Mouse (Mus musculus) midbrain, embryonic 10.5 days (tissue): Measurements from ENCODE around the gene Spdl1. TPM values are rescaled to one million over a fixed set of nuclear protein-coding genes. Genes with fewer than 3 reads are reported as not detected.

Experiments
- DNase-seq: peaks from one replicate; pipeline ENCODE4 v3.0.0-alpha.2; 2017; ENCODE audit warnings: low spot score
- H3K27ac ChIP-seq: fragments of 300-500 bp; sonication (generic); replicated peaks from 2 replicates; pipeline ENCODE4 v1.5.1; 2016; ENCODE audit warnings: mild to moderate bottlenecking
- H3K27me3 ChIP-seq: fragments of 300-500 bp; sonication (generic); 2 replicates; pipeline ENCODE4 v1.6.1; 2016; ENCODE audit warnings: low read depth, mild to moderate bottlenecking; ENCODE audit not compliant: poor library complexity, severe bottlenecking
- H3K36me3 ChIP-seq: fragments of 300-500 bp; sonication (generic); 2 replicates; pipeline ENCODE4 v1.6.1; 2016; ENCODE audit warnings: mild to moderate bottlenecking, moderate library complexity
- H3K4me1 ChIP-seq: fragments of 300-500 bp; sonication (generic); 2 replicates; pipeline ENCODE4 v1.6.1; 2016
- H3K4me3 ChIP-seq: fragments of 300-500 bp; sonication (generic); 2 replicates; pipeline ENCODE4 v1.5.1; 2016; ENCODE audit warnings: mild to moderate bottlenecking, moderate library complexity
- H3K9me3 ChIP-seq: fragments of 300-500 bp; sonication (generic); replicated peaks from 2 replicates; pipeline ENCODE4 v1.6.1; 2016; ENCODE audit warnings: mild to moderate bottlenecking
- WGBS: fragments of 180-500 bp; shearing (Covaris S2); methylation state at CpG from one replicate; pipeline ENCODE4 v1.1.7; 2016; 5-methylcytosine and 5-hydroxymethylcytosine counted together
- polyA plus RNA-seq: library from polyadenylated mRNA; unstranded; fragments of >200 nt; fragmentation: Nextera tagmentation; extraction: Ambion mirVana; gene quantifications from 2 replicates; pipeline ENCODE4 v1.2.1, GENCODE M21; 2016

Spdl1 gene
- polyA plus RNA-seq, 1 experiment from 2014 or later = 32.5 TPM

GRCm38 (mm10) chr11:34784864-34785263 lies 48.6 kb downstream of the Spdl1 start:
- Histone ChIP-seq H3K27me3 (no peaks in the 10 kb centered on the region), H3K4me3 (no peak overlapping the region), H3K27ac (no peak overlapping the region), H3K9me3 (no peaks in the 10 kb centered on the region), H3K4me1 (no peaks in the 10 kb centered on the region), H3K36me3 (no peaks in the 10 kb centered on the region)
- no peak for DNase-seq

- no peaks in the 10 kb centered on the region for H3K36me3 ChIP-seq
- no peak within 1 kb of the TSS for H3K27ac ChIP-seq
- H3K9me3 ChIP-seq = no peaks in the 10 kb centered on the region
- no peak within 1 kb of the TSS for H3K4me3 ChIP-seq
- H3K27me3 ChIP-seq = no peaks in the 10 kb centered on the region
- WGBS = 85% methylated on average over 12 of the region's 12 CpGs
- DNase-seq = no peak
- no peaks in the 10 kb centered on the region for H3K4me1 ChIP-seq
Observed at GRCm38 (mm10) chr11:34783587-34784043, 49.8 kb downstream of the Spdl1 start, which contains the start of gene Dock2. Gene Dock2 (minus strand): TSS chr11:34783892.

GRCm38 (mm10) chr11:34782516-34783430 lies 50.7 kb downstream of the Spdl1 start:
- no peak overlapping the region for H3K4me3 ChIP-seq
- DNase-seq = no peak
- WGBS = 84% methylated on average over 8 of the region's 8 CpGs
- no peaks in the 10 kb centered on the region for H3K36me3 ChIP-seq
- no peaks in the 10 kb centered on the region for H3K27me3 ChIP-seq
- no peaks in the 10 kb centered on the region for H3K9me3 ChIP-seq
- H3K27ac ChIP-seq = no peak overlapping the region
- no peaks in the 10 kb centered on the region for H3K4me1 ChIP-seq

GRCm38 (mm10) chr11:34780786-34781185 lies 52.7 kb downstream of the Spdl1 start:
- Histone ChIP-seq H3K9me3 (no peaks in the 10 kb centered on the region), H3K27me3 (no peaks in the 10 kb centered on the region), H3K36me3 (no peaks in the 10 kb centered on the region), H3K4me3 (no peak overlapping the region), H3K4me1 (no peaks in the 10 kb centered on the region), H3K27ac (no peak overlapping the region)
- 91% methylated on average over 2 of the region's 2 CpGs for WGBS
- no peak for DNase-seq

DNA sequence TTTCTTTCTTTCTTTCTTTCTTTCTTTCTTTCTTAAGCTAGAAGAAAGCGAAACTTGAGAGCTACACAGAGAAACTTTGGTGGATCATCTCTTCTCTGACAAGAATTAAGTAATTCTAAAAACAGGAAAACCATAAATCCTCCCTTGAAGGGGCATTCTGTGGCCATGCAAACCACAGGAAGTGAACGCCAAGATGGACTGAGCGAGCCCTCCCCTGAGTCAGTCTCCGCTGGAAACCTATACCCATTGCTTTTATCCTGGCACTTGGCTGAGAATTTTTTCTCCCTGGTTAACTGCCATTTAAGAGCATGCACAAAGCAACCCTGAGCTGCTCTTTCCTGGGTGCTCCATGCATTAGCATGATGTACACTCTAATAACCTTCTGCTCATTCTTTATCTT lies 53.5 kb downstream of the Spdl1 start:
- 91% methylated on average over 4 of the region's 4 CpGs for WGBS
- H3K27ac ChIP-seq = no peak overlapping the region
- no peaks in the 10 kb centered on the region for H3K9me3 ChIP-seq
- no peaks in the 10 kb centered on the region for H3K4me1 ChIP-seq
- no peak for DNase-seq
- H3K4me3 ChIP-seq = no peak overlapping the region
- H3K27me3 ChIP-seq = no peaks in the 10 kb centered on the region
- H3K36me3 ChIP-seq = no peaks in the 10 kb centered on the region

GRCm38 (mm10) chr11:34778351-34778750 lies 55.1 kb downstream of the Spdl1 start:
- H3K27me3 ChIP-seq = no peaks in the 10 kb centered on the region

GRCm38 (mm10) chr11:34777529-34777928 lies 55.9 kb downstream of the Spdl1 start:
- 92% methylated on average over 4 of the region's 4 CpGs for WGBS
- no peaks in the 10 kb centered on the region for H3K27me3 ChIP-seq
- DNase-seq = no peak
- H3K36me3 ChIP-seq = no peaks in the 10 kb centered on the region
- H3K9me3 ChIP-seq = no peaks in the 10 kb centered on the region
- H3K4me1 ChIP-seq = 0 out of 2 replicates have a peak, but pooled peaks cover 2% of the 10 kb centered on the region
- H3K27ac ChIP-seq = no peak overlapping the region
- no peak overlapping the region for H3K4me3 ChIP-seq

More at GRCm38 (mm10) chr11:34778351-34778750, 55.1 kb downstream of the Spdl1 start:
- no peak overlapping the region for H3K4me3 ChIP-seq
- no peaks in the 10 kb centered on the region for H3K36me3 ChIP-seq
- no peak for DNase-seq
- H3K27ac ChIP-seq = no peak overlapping the region
- H3K4me1 ChIP-seq = 0 out of 2 replicates have a peak, but pooled peaks cover 2% of the 10 kb centered on the region
- 91% methylated on average over 3 of the region's 3 CpGs for WGBS
- no peaks in the 10 kb centered on the region for H3K9me3 ChIP-seq

DNA sequence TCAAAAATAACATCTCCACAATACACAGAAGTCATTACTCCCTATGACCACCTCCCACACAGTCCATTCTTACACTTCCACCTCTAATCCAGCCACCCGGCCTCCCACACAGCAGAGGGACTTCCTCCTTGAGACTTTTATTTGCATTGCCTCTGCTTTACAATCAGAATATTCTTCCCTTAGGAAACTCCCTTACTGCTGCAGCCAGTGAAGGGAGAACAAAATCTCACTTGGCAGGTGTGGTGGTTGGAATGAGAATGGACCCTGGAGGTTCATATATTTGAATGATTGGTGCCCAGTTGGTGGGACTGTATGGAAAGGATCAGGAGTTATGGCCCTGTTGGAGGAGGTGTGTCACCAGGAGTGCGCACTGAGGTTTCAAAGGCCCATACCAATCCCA lies 57.4 kb downstream of the Spdl1 start:
- no peak overlapping the region for H3K4me3 ChIP-seq
- no peak overlapping the region for H3K27ac ChIP-seq
- no peaks in the 10 kb centered on the region for H3K27me3 ChIP-seq
- no peaks in the 10 kb centered on the region for H3K9me3 ChIP-seq
- DNase-seq = no peak
- WGBS = 86% methylated on average over 2 of the region's 2 CpGs
- no peaks in the 10 kb centered on the region for H3K36me3 ChIP-seq
- peaks cover 8% of the 10 kb centered on the region for H3K4me1 ChIP-seq

DNA sequence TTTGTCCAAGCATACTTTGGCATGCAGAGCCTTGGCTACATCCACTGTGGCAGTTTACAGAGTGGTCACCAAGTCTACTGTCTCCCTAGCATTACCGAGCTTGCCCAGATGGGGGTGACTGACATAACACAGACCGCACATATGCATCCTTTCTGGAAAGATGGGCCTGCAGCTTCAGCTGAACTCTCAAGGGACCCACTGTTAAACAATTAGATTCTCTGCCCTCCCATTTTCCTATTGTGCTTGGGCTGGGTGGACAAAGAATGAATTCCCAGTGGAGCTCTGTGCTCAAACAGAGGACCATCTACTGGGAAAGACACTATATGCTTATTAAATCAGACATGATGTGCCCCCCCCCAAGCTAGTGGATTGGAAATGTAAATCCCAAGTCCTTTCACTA lies 58.8 kb downstream of the Spdl1 start:
- Histone ChIP-seq H3K27ac (no peak overlapping the region), H3K36me3 (no peaks in the 10 kb centered on the region), H3K4me1 (peaks cover 16% of the 10 kb centered on the region), H3K4me3 (no peak overlapping the region), H3K27me3 (no peaks in the 10 kb centered on the region), H3K9me3 (no peaks in the 10 kb centered on the region)
- WGBS = 80% methylated on average over 2 of the region's 2 CpGs
- no peak for DNase-seq

DNA sequence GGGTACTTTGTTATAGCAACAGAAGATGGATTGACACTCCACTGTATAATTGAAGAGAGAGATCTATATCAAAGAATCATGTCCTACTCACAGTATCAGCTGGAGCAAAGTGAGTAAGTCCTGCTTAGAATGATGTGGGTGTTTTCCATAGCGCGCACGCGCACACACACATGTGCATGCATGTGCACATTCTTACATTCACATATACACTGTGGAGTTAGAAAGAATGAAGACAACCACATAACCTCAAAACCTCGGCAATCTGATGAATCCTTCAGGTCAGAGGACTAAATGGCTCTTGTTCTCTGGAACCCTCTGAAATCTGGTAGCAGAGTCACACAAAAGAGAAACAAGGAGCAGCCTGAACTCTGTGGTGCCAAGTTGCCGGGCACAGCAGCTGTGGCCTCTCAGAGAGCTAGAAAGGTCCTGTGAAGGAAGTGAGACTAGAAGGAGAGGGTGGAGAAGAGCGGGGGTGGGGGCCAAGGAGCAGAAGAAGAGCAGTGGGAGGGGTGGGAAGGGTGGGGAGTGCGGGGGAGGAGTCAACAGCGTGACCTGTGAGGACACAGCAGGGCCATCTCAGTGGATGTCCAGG lies 60.0 kb downstream of the Spdl1 start:
- no peak for DNase-seq
- no peak overlapping the region for H3K27ac ChIP-seq
- no peaks in the 10 kb centered on the region for H3K9me3 ChIP-seq
- no peak overlapping the region for H3K4me3 ChIP-seq
- no peaks in the 10 kb centered on the region for H3K36me3 ChIP-seq
- H3K4me1 ChIP-seq = peaks cover 16% of the 10 kb centered on the region
- 88% methylated on average over 9 of the region's 9 CpGs for WGBS
- H3K27me3 ChIP-seq = peaks cover 6% of the 10 kb centered on the region; the same call in 1 of the 2 replicates

DNA sequence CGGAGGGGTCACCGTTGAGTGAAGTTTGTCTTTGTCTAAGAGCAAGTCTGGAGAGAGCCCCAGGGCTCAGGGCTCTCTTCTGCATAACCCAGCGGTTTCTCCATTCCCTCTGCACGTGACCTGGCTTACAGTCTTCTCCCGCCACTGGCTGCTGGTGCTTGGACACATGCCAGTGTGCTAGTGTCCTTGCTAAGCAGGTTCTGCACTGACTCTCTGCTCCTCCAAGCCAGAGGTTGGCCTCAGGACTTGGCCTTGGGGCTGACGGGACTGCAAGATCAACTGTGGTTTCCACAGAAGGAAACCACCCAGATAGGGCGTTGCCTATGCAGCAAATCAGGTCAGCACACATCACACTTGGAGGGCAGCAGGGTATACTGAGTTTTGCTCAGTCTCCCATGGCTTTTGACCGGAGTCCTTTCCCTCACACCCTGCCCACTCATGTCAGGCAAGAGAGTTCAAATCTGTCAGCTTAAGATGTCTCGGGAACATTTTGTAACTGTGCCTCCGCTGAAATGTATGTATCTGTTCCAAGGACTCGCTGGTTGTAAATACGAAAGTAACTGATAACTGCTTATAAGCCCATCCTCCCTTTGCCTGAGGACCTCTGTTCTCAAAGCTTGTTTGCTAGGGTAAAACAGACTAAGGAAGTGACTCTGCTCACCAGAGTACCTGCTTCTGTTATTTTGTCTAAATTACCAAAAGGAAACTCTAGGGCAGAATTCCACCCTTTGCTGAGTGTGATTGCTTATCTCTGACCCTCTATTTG lies 62.0 kb downstream of the Spdl1 start:
- peaks cover 6% of the 10 kb centered on the region; the same call in 1 of the 2 replicates for H3K27me3 ChIP-seq
- H3K4me1 ChIP-seq = peaks cover 16% of the 10 kb centered on the region
- no peaks in the 10 kb centered on the region for H3K36me3 ChIP-seq
- DNase-seq = no peak
- 68% methylated on average over 12 of the region's 12 CpGs for WGBS
- H3K4me3 ChIP-seq = no peak overlapping the region
- no peaks in the 10 kb centered on the region for H3K9me3 ChIP-seq
- H3K27ac ChIP-seq = 0 out of 2 replicates have a peak overlapping the region, but pooled peaks have one; percentile 17

GRCm38 (mm10) chr11:34770666-34771065 lies 62.8 kb downstream of the Spdl1 start:
- H3K4me1 ChIP-seq = peaks cover 16% of the 10 kb centered on the region
- H3K36me3 ChIP-seq = no peaks in the 10 kb centered on the region
- no peak overlapping the region for H3K4me3 ChIP-seq
- no peak for DNase-seq
- H3K27ac ChIP-seq = no peak overlapping the region
- H3K27me3 ChIP-seq = peaks cover 6% of the 10 kb centered on the region; the same call in 1 of the 2 replicates
- H3K9me3 ChIP-seq = peaks cover 6% of the 10 kb centered on the region; the same call in 1 of the 2 replicates
- WGBS = 76% methylated on average over 4 of the region's 4 CpGs
